In genomic region chr2:155805231-155805924, GRCm38 (mm10) we compare ENCODE assay signal across 9 mouse cellular contexts. TPM values are rescaled to one million over a fixed set of nuclear protein-coding genes. Genes with fewer than 3 reads are reported as not detected.
DNase-seq lines count a peak whose midpoint lies in the region; ATAC-seq and TF ChIP-seq lines count a peak whose summit lies in the region.
"Had no signal": no experiment of that assay in that cellular context is flagged by ENCODE, and none has a peak within 500 bp of the region (broad histone marks: within the 10 kb centered on the region; RNA-seq: fewer than 3 reads in every experiment).

No protein-coding gene starts in this region.

- H3K36me3 ChIP-seq in lung, embryonic 14.5 days (ENCODE audit: insufficient read depth), result no peaks in the 10 kb centered on the region
- no peaks in the 10 kb centered on the region for H3K36me3 ChIP-seq in small intestine, adult 2 months (ENCODE audit: control insufficient read depth, insufficient read depth, low read length)
- H3K36me3 ChIP-seq: midbrain, embryonic 12.5 days had no signal

- peak; percentile 26 for DNase-seq in lung, embryonic 14.5 days
- DNase-seq in lung, adult 2 months, result no peak
- DNase-seq in adrenal gland, postnatal 25 days, result peak; percentile 89
- peak; percentile 74 for DNase-seq in gastrocnemius, postnatal 25 days
- no peak for DNase-seq in right cerebral cortex, postnatal 14 days
- DNase-seq in thymus, postnatal 25 days, result no peak

- no peak overlapping the region for H3K4me3 ChIP-seq in lung, embryonic 14.5 days (ENCODE audit: low read depth, low read length)
- no peak overlapping the region for H3K4me3 ChIP-seq in lung, adult 2 months (replicated peaks; ENCODE audit: extremely low read depth, low read depth, low read length)
- no peak overlapping the region for H3K4me3 ChIP-seq in small intestine, adult 2 months (ENCODE audit: low read depth, low read length)
- H3K4me3 ChIP-seq: midbrain, embryonic 12.5 days had no signal

- ATAC-seq in lung, embryonic 14.5 days (ENCODE audit: insufficient read depth), result no peak
- no peak for ATAC-seq in inflammation-experienced regulatory T-cells, adult 6 months

- H3K9ac ChIP-seq in lung, embryonic 14.5 days, result no peak overlapping the region
- H3K9ac ChIP-seq: midbrain, embryonic 12.5 days had no signal

- TF ChIP-seq POLR2A in lung, adult 2 months (IDR thresholded peaks at IDR 0.05; ENCODE audit: borderline replicate concordance, extremely low read depth, low read depth, low read length), result no peak
- TF ChIP-seq POLR2A in small intestine, adult 2 months (IDR thresholded peaks at IDR 0.05; ENCODE audit: low read depth, low read length), result no peak

- H3K27ac ChIP-seq in lung, embryonic 14.5 days (ENCODE audit: low read depth), result no peak overlapping the region
- peak overlapping the region; percentile 99 for H3K27ac ChIP-seq in small intestine, adult 2 months (ENCODE audit: insufficient read depth, low read depth, low read length)
- H3K27ac ChIP-seq: midbrain, embryonic 12.5 days had no signal

- no peak for TF ChIP-seq CTCF in lung, embryonic 14.5 days (IDR thresholded peaks at IDR 0.05; ENCODE audit: low read depth)
- TF ChIP-seq CTCF in lung, adult 2 months (IDR thresholded peaks at IDR 0.05; ENCODE audit: insufficient read depth, low read length), result no peak
- no peak for TF ChIP-seq CTCF in small intestine, adult 2 months (IDR thresholded peaks at IDR 0.05; ENCODE audit: extremely low read depth, insufficient read length, insufficient replicate concordance, low read depth, low read length)

- 32% methylated on average over 6 of the region's 6 CpGs for WGBS in lung, embryonic 14.5 days
- 44% methylated on average over 6 of the region's 6 CpGs for WGBS in lung, adult 2 months
- 19% methylated on average over 6 of the region's 6 CpGs for WGBS in small intestine, adult 2 months

- no peaks in the 10 kb centered on the region for H3K4me1 ChIP-seq in lung, embryonic 14.5 days (ENCODE audit: insufficient read depth)
- H3K4me1 ChIP-seq in lung, adult 2 months (ENCODE audit: control insufficient read depth, insufficient read depth, low read length), result peaks cover 4% of the 10 kb centered on the region
- H3K4me1 ChIP-seq in small intestine, adult 2 months (ENCODE audit: control insufficient read depth, insufficient read depth, insufficient read length, low read length), result peaks cover 44% of the 10 kb centered on the region
- H3K4me1 ChIP-seq: midbrain, embryonic 12.5 days had no signal

- H3K9me3 ChIP-seq in lung, embryonic 14.5 days (ENCODE audit: low read depth, low read length), result no peaks in the 10 kb centered on the region
- H3K9me3 ChIP-seq: midbrain, embryonic 12.5 days had no signal

- no peaks in the 10 kb centered on the region for H3K27me3 ChIP-seq in lung, embryonic 14.5 days (ENCODE audit: insufficient read depth, low read length)
- no peaks in the 10 kb centered on the region for H3K27me3 ChIP-seq in small intestine, adult 2 months (ENCODE audit: control insufficient read depth, insufficient read depth, low read length)
- H3K27me3 ChIP-seq: midbrain, embryonic 12.5 days had no signal

- no peak overlapping the region for H3K4me2 ChIP-seq in lung, embryonic 14.5 days
- H3K4me2 ChIP-seq: midbrain, embryonic 12.5 days had no signal

RNA-seq across cellular contexts. Expression of gene BC029722, which starts 13.8 kb away (rescaled TPM):
- 8.9 and 9.2 TPM in 2 replicates for polyA plus RNA-seq in lung, embryonic 14.5 days (2014; fragmentation: Nextera tagmentation; extraction: Ambion mirVana)
- 57.4 and 65.1 TPM in 2 replicates for polyA plus RNA-seq in lung, adult 2 months (2012; rRNA removed)
- total RNA-seq in adrenal gland, postnatal 25 days (2021), result 159 and 181 TPM in 2 replicates
- total RNA-seq in gastrocnemius, postnatal 25 days (2021), result 10 to 100 TPM; 22.3 to 25.3 TPM
- polyA plus RNA-seq in small intestine, adult 2 months (2012; rRNA removed), result 23.6 and 38.3 TPM in 2 replicates
- 10 to 100 TPM; 12.6 to 16.8 (median 15.9) TPM for polyA plus RNA-seq in inflammation-experienced regulatory T-cells, adult 6 months (2017; shearing (Covaris generic))

RNA-seq across cellular contexts. Expression of gene Eif6, which starts 21.3 kb away (rescaled TPM):
- 179 and 194 TPM in 2 replicates for polyA plus RNA-seq in lung, embryonic 14.5 days (2014; fragmentation: Nextera tagmentation; extraction: Ambion mirVana)
- 85.1 and 112 TPM in 2 replicates for polyA plus RNA-seq in lung, adult 2 months (2012; rRNA removed)
- total RNA-seq in adrenal gland, postnatal 25 days (2021), result 112 and 131 TPM in 2 replicates
- 10 to 100 TPM; 38.6 to 45.3 TPM for total RNA-seq in gastrocnemius, postnatal 25 days (2021)
- polyA plus RNA-seq in small intestine, adult 2 months (2012; rRNA removed), result 231 and 467 TPM in 2 replicates
- 10 to 100 TPM; 65.0 to 78.8 (median 71.9) TPM for polyA plus RNA-seq in inflammation-experienced regulatory T-cells, adult 6 months (2017; shearing (Covaris generic))

RNA-seq across cellular contexts. Expression of gene Fam83c, which starts 29.3 kb away (rescaled TPM):
- polyA plus RNA-seq in lung, embryonic 14.5 days (2014; fragmentation: Nextera tagmentation; extraction: Ambion mirVana), result 0.04 and 0.11 TPM in 2 replicates
- polyA plus RNA-seq in lung, adult 2 months (2012; rRNA removed), result 0.03 and 2.1 TPM in 2 replicates
- 0.06 TPM in 1 of 2 replicates, not detected in the other for total RNA-seq in adrenal gland, postnatal 25 days (2021)
- total RNA-seq in gastrocnemius, postnatal 25 days (2021), result not detected
- 0.34 and 0.89 TPM in 2 replicates for polyA plus RNA-seq in small intestine, adult 2 months (2012; rRNA removed)
- polyA plus RNA-seq in inflammation-experienced regulatory T-cells, adult 6 months (2017; shearing (Covaris generic)), result not detected

RNA-seq across cellular contexts. Expression of gene Mmp24, which starts 30.2 kb away (rescaled TPM):
- not detected in 2 replicates for polyA plus RNA-seq in lung, embryonic 14.5 days (2014; fragmentation: Nextera tagmentation; extraction: Ambion mirVana)
- polyA plus RNA-seq in lung, adult 2 months (2012; rRNA removed), result 0.03 and 0.06 TPM in 2 replicates
- 1.9 and 2.3 TPM in 2 replicates for total RNA-seq in adrenal gland, postnatal 25 days (2021)
- total RNA-seq in gastrocnemius, postnatal 25 days (2021), result not detected
- polyA plus RNA-seq in small intestine, adult 2 months (2012; rRNA removed), result 0.22 and 2.4 TPM in 2 replicates
- not detected for polyA plus RNA-seq in inflammation-experienced regulatory T-cells, adult 6 months (2017; shearing (Covaris generic))

RNA-seq across cellular contexts. Expression of gene Procr, which starts 54.5 kb away (rescaled TPM):
- polyA plus RNA-seq in lung, embryonic 14.5 days (2014; fragmentation: Nextera tagmentation; extraction: Ambion mirVana), result 10.4 and 10.9 TPM in 2 replicates
- 3.2 and 4.5 TPM in 2 replicates for polyA plus RNA-seq in lung, adult 2 months (2012; rRNA removed)
- 21.8 and 24.0 TPM in 2 replicates for total RNA-seq in adrenal gland, postnatal 25 days (2021)
- 10 to 100 TPM in 1 of 2 experiments, 1 to 10 TPM in 1; 5.9 to 12.4 TPM for total RNA-seq in gastrocnemius, postnatal 25 days (2021)
- polyA plus RNA-seq in small intestine, adult 2 months (2012; rRNA removed), result 4.8 and 6.8 TPM in 2 replicates
- polyA plus RNA-seq in inflammation-experienced regulatory T-cells, adult 6 months (2017; shearing (Covaris generic)), result under 1 TPM in 1 of 3 experiments, not detected in 2; 0.23 TPM

Comparison
In these comparisons a context has a peak if more than half of its experiments do, and no peak if none do; other contexts are left out.
1. DNase-seq: peak in lung, embryonic 14.5 days (single experiment), adrenal gland, postnatal 25 days (single experiment) and gastrocnemius, postnatal 25 days (single experiment); none in lung, adult 2 months (single experiment), right cerebral cortex, postnatal 14 days (single experiment) and thymus, postnatal 25 days (single experiment).